Mouse (Mus musculus): Measurements from ENCODE around the gene Gpatch11. TPM values are rescaled to one million over a fixed set of nuclear protein-coding genes. Genes with fewer than 3 reads are reported as not detected.

Gpatch11 gene
- polyA plus RNA-seq, 1 experiment: 38.5 TPM

- H3K9ac ChIP-seq (ENCODE audit: low read depth, poor library complexity, severe bottlenecking): no peak overlapping the region
- no peak for TF ChIP-seq CTCF (IDR thresholded peaks at IDR 0.05; ENCODE audit: low read depth, low read length)
- TF ChIP-seq EP300 (IDR thresholded peaks at IDR 0.05; ENCODE audit: insufficient read depth, low read depth, low read length): no peak
- no peak for TF ChIP-seq POLR2A (IDR thresholded peaks at IDR 0.05; ENCODE audit: insufficient read depth, low read length)
These were observed 41.0 kb upstream of the Gpatch11 start for GRCm38 (mm10) chr17:78794390-78794789.

DNA sequence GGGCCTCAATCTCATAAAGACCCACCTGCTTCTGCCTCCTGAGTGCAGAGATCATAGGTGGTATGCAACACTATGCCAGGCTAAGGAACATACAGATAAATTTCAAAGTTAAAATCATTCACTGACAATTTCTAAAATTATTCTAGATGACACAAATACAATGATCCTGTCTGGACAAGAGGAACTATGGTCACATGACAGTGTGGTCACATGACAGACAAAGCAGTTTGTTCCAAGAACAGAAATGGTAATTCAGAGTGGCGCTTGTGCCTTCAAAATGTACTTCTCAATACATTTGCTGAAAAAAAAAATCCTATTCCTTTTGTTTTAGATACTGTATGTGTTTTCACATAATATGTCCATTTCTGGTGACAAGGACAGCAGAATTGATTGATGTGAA, 38.1 kb upstream of the Gpatch11 start:
- H3K36me3 ChIP-seq (ENCODE audit: control insufficient read depth, insufficient read depth, low read length, poor library complexity, severe bottlenecking): no peaks in the 10 kb centered on the region; the same call in 1 of the 2 replicates
- no peaks in the 10 kb centered on the region for H3K27me3 ChIP-seq (ENCODE audit: control insufficient read depth, insufficient read depth, low read length, poor library complexity, severe bottlenecking)
- no peak overlapping the region for H3K27ac ChIP-seq (ENCODE audit: insufficient read depth, low read length)
- H3K9ac ChIP-seq (ENCODE audit: low read depth, poor library complexity, severe bottlenecking): no peak overlapping the region
- H3K4me3 ChIP-seq (ENCODE audit: low read depth, low read length): no peak overlapping the region
- no peak for TF ChIP-seq POLR2A (IDR thresholded peaks at IDR 0.05; ENCODE audit: insufficient read depth, low read length)
- no peak for TF ChIP-seq CTCF (IDR thresholded peaks at IDR 0.05; ENCODE audit: low read depth, low read length)
- TF ChIP-seq EP300 (IDR thresholded peaks at IDR 0.05; ENCODE audit: insufficient read depth, low read depth, low read length): no peak
- H3K4me1 ChIP-seq (ENCODE audit: control insufficient read depth, insufficient read depth, low read length): no peaks in the 10 kb centered on the region
- no peaks in the 10 kb centered on the region for H3K9me3 ChIP-seq (replicated peaks; ENCODE audit: control insufficient read depth, insufficient read depth, low read length, poor library complexity, severe bottlenecking)

More at GRCm38 (mm10) chr17:78794390-78794789, 41.0 kb upstream of the Gpatch11 start:
- Histone ChIP-seq H3K4me3 (ENCODE audit: low read depth, low read length) (no peak overlapping the region), H3K27me3 (ENCODE audit: control insufficient read depth, insufficient read depth, low read length, poor library complexity, severe bottlenecking) (no peaks in the 10 kb centered on the region), H3K27ac (ENCODE audit: insufficient read depth, low read length) (no peak overlapping the region), H3K36me3 (ENCODE audit: control insufficient read depth, insufficient read depth, low read length, poor library complexity, severe bottlenecking) (no peaks in the 10 kb centered on the region), H3K4me1 (ENCODE audit: control insufficient read depth, insufficient read depth, low read length) (no peaks in the 10 kb centered on the region), H3K9me3 (replicated peaks; ENCODE audit: control insufficient read depth, insufficient read depth, low read length, poor library complexity, severe bottlenecking) (no peaks in the 10 kb centered on the region)

DNA sequence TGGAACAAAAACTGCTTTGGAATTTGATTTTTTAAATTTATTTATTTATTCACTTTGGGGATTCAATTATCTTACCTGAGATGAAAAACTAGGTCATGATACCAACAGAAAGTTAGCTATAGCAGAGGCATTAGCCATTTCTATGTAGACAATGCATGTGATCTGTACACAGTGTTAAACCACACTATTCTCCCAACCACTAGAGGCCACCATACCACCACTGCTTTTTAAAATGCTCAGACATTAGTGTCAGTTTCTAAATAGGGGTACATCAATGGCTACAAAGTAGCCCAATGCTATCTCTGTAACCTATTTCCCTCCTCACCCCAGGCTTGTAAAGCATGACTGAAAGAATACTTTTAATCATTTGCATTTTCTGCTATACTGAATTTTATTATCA, 26.3 kb upstream of the Gpatch11 start:
- Histone ChIP-seq H3K4me3 (ENCODE audit: low read depth, low read length) (no peak overlapping the region), H3K9me3 (replicated peaks; ENCODE audit: control insufficient read depth, insufficient read depth, low read length, poor library complexity, severe bottlenecking) (no peaks in the 10 kb centered on the region), H3K9ac (ENCODE audit: low read depth, poor library complexity, severe bottlenecking) (no peak overlapping the region), H3K27ac (ENCODE audit: insufficient read depth, low read length) (no peak overlapping the region), H3K36me3 (ENCODE audit: control insufficient read depth, insufficient read depth, low read length, poor library complexity, severe bottlenecking) (no peaks in the 10 kb centered on the region; the same call in 1 of the 2 replicates), H3K27me3 (ENCODE audit: control insufficient read depth, insufficient read depth, low read length, poor library complexity, severe bottlenecking) (no peaks in the 10 kb centered on the region), H3K4me1 (ENCODE audit: control insufficient read depth, insufficient read depth, low read length) (no peaks in the 10 kb centered on the region)
- TF ChIP-seq CTCF (IDR thresholded peaks at IDR 0.05; ENCODE audit: low read depth, low read length) (no peak), EP300 (IDR thresholded peaks at IDR 0.05; ENCODE audit: insufficient read depth, low read depth, low read length) (no peak), POLR2A (IDR thresholded peaks at IDR 0.05; ENCODE audit: insufficient read depth, low read length) (no peak)

- H3K36me3 ChIP-seq (ENCODE audit: control insufficient read depth, insufficient read depth, low read length, poor library complexity, severe bottlenecking): no peaks in the 10 kb centered on the region; the same call in 1 of the 2 replicates
- no peaks in the 10 kb centered on the region for H3K4me1 ChIP-seq (ENCODE audit: control insufficient read depth, insufficient read depth, low read length)
- no peak overlapping the region for H3K9ac ChIP-seq (ENCODE audit: low read depth, poor library complexity, severe bottlenecking)
- no peaks in the 10 kb centered on the region for H3K9me3 ChIP-seq (replicated peaks; ENCODE audit: control insufficient read depth, insufficient read depth, low read length, poor library complexity, severe bottlenecking)
- no peak overlapping the region for H3K27ac ChIP-seq (ENCODE audit: insufficient read depth, low read length)
- no peak overlapping the region for H3K4me3 ChIP-seq (ENCODE audit: low read depth, low read length)
- TF ChIP-seq POLR2A (IDR thresholded peaks at IDR 0.05; ENCODE audit: insufficient read depth, low read length): no peak
- no peak for TF ChIP-seq EP300 (IDR thresholded peaks at IDR 0.05; ENCODE audit: insufficient read depth, low read depth, low read length)
- no peak for TF ChIP-seq CTCF (IDR thresholded peaks at IDR 0.05; ENCODE audit: low read depth, low read length)
- H3K27me3 ChIP-seq (ENCODE audit: control insufficient read depth, insufficient read depth, low read length, poor library complexity, severe bottlenecking): no peaks in the 10 kb centered on the region
These were observed 25.8 kb upstream of the Gpatch11 start for GRCm38 (mm10) chr17:78809582-78809981.

DNA sequence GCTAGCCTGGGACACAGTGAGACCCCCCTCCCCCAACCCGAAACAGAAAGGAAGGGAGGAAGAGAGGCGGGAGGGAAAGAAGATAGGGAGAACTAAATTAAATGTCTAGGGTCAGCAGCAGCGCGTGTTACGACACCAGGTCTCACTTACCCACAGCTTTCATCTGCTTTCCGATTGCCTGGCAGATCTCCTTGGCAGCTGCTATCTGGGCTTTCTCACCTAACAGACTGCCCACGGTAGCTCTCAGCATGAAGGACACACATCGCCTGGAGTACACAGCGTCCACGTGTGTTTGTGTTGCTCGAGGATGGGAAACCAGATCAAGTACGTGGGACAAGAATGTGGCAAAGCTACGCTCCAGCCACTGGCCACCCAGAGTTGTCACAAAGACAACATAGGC, 11.0 kb upstream of the Gpatch11 start:
- Histone ChIP-seq H3K27ac (ENCODE audit: insufficient read depth, low read length) (no peak overlapping the region), H3K27me3 (ENCODE audit: control insufficient read depth, insufficient read depth, low read length, poor library complexity, severe bottlenecking) (no peaks in the 10 kb centered on the region), H3K4me3 (ENCODE audit: low read depth, low read length) (no peak overlapping the region), H3K9me3 (replicated peaks; ENCODE audit: control insufficient read depth, insufficient read depth, low read length, poor library complexity, severe bottlenecking) (no peaks in the 10 kb centered on the region), H3K9ac (ENCODE audit: low read depth, poor library complexity, severe bottlenecking) (no peak overlapping the region), H3K36me3 (ENCODE audit: control insufficient read depth, insufficient read depth, low read length, poor library complexity, severe bottlenecking) (0 out of 2 replicates have a peak, but pooled peaks cover 3% of the 10 kb centered on the region), H3K4me1 (ENCODE audit: control insufficient read depth, insufficient read depth, low read length) (no peaks in the 10 kb centered on the region)
- no peak for TF ChIP-seq CTCF (IDR thresholded peaks at IDR 0.05; ENCODE audit: low read depth, low read length)
- TF ChIP-seq POLR2A (IDR thresholded peaks at IDR 0.05; ENCODE audit: insufficient read depth, low read length): no peak
- no peak for TF ChIP-seq EP300 (IDR thresholded peaks at IDR 0.05; ENCODE audit: insufficient read depth, low read depth, low read length)

GRCm38 (mm10) chr17:78836056-78836455, 689 bp downstream of the Gpatch11 start:
- peaks cover 12% of the 10 kb centered on the region for H3K36me3 ChIP-seq (ENCODE audit: control insufficient read depth, insufficient read depth, low read length, poor library complexity, severe bottlenecking)
- no peaks in the 10 kb centered on the region for H3K27me3 ChIP-seq (ENCODE audit: control insufficient read depth, insufficient read depth, low read length, poor library complexity, severe bottlenecking)
- no peak overlapping the region for H3K27ac ChIP-seq (ENCODE audit: insufficient read depth, low read length)
- no peak for TF ChIP-seq EP300 (IDR thresholded peaks at IDR 0.05; ENCODE audit: insufficient read depth, low read depth, low read length)
- no peak for TF ChIP-seq POLR2A (IDR thresholded peaks at IDR 0.05; ENCODE audit: insufficient read depth, low read length)
- no peak for TF ChIP-seq CTCF (IDR thresholded peaks at IDR 0.05; ENCODE audit: low read depth, low read length)
- H3K9ac ChIP-seq (ENCODE audit: low read depth, poor library complexity, severe bottlenecking): peak overlapping the region; percentile 54
- H3K4me1 ChIP-seq (ENCODE audit: control insufficient read depth, insufficient read depth, low read length): no peaks in the 10 kb centered on the region
- no peaks in the 10 kb centered on the region for H3K9me3 ChIP-seq (replicated peaks; ENCODE audit: control insufficient read depth, insufficient read depth, low read length, poor library complexity, severe bottlenecking)
- peak overlapping the region; percentile 95 for H3K4me3 ChIP-seq (ENCODE audit: low read depth, low read length)
